Mouse (Mus musculus) CD4-positive, CD25-positive, alpha-beta regulatory T cell (primary cell): Measurements from ENCODE around the gene Mrps5. TPM values are rescaled to one million over a fixed set of nuclear protein-coding genes. Genes with fewer than 3 reads are reported as not detected.

Source experiments
- polyA plus RNA-seq: library from polyadenylated mRNA; unstranded; fragments of 100-300 nt; shearing (Covaris generic); gene quantifications from one replicate; pipeline ENCODE4 v1.2.1, GENCODE M21; 2017

Mrps5 gene
- polyA plus RNA-seq: 142 TPM

GRCm38 (mm10) chr2:127586694-127587513, at the start of gene Mrps5, which contains the start of gene Zfp661:
Gene Mrps5 (plus strand): TSS chr2:127587222.
Gene Zfp661 (minus strand): TSS chr2:127587094.

GRCm38 (mm10) chr2:127541185-127541584, 45.8 kb upstream of the Mrps5 start, which contains the start of gene Prom2:
Gene Prom2 (minus strand): TSS chr2:127541467.

GRCm38 (mm10) chr2:127656086-127656720, 69.2 kb downstream of the Mrps5 start, which contains the start of gene Mal:
Gene Mal (minus strand): TSS chr2:127656695.

Other genes with a start within 250 kb of the Mrps5 start
- gene Astl, start 248.6 kb upstream of the Mrps5 start, polyA plus RNA-seq: 0.44 TPM
- gene Adra2b, start 224.0 kb upstream of the Mrps5 start, polyA plus RNA-seq: 0.07 TPM
- gene Gpat2, start 162.0 kb upstream of the Mrps5 start, polyA plus RNA-seq: 0.68 TPM
- 29.0 TPM for gene Fahd2a, start 142.7 kb upstream of the Mrps5 start, polyA plus RNA-seq
- not detected for gene Kcnip3, start 65.1 kb upstream of the Mrps5 start, polyA plus RNA-seq
- gene Prom2, start 45.8 kb upstream of the Mrps5 start, polyA plus RNA-seq: 0.04 TPM
- gene Zfp661, start 128 bp upstream of the Mrps5 start, polyA plus RNA-seq: 3.8 TPM
- not detected for gene Mal, start 69.5 kb downstream of the Mrps5 start, polyA plus RNA-seq
- gene Mall, start 142.7 kb downstream of the Mrps5 start, polyA plus RNA-seq: not detected
- 0.44 TPM for gene Nphp1, start 201.7 kb downstream of the Mrps5 start, polyA plus RNA-seq
- gene Mtln, start 205.3 kb downstream of the Mrps5 start, polyA plus RNA-seq: 36.3 TPM
- gene Bub1, start 244.6 kb downstream of the Mrps5 start, polyA plus RNA-seq: 0.96 TPM